Mouse (Mus musculus) subcutaneous adipose tissue, adult 2 months (tissue): ENCODE measurements around the gene Krt32. TPM values are rescaled to one million over a fixed set of nuclear protein-coding genes. Genes with fewer than 3 reads are reported as not detected.

Experiments
- polyA plus RNA-seq: library from polyadenylated mRNA; depleted of rRNA; stranded (reverse); fragments of >200 nt; gene quantifications from 2 replicates; pipeline ENCODE4 v1.2.3, GENCODE M21; 2012; ENCODE audit warnings: low replicate concordance; rRNA removed

Gene Krt32
- polyA plus RNA-seq, result not detected in 2 replicates

GRCm38 (mm10) chr11:100087861-100088260 lies at the start of gene Krt32:
Gene Krt32 (minus strand): TSS chr11:100088226.

GRCm38 (mm10) chr11:100135731-100136130 lies 47.7 kb upstream of the Krt32 start, which contains the start of gene Krt15:
Gene Krt15 (minus strand): TSS chr11:100135928.

GRCm38 (mm10) chr11:100121466-100121865 lies 33.4 kb upstream of the Krt32 start, which contains the start of gene Krt13:
Gene Krt13 (minus strand): TSS chr11:100121566.

DNA sequence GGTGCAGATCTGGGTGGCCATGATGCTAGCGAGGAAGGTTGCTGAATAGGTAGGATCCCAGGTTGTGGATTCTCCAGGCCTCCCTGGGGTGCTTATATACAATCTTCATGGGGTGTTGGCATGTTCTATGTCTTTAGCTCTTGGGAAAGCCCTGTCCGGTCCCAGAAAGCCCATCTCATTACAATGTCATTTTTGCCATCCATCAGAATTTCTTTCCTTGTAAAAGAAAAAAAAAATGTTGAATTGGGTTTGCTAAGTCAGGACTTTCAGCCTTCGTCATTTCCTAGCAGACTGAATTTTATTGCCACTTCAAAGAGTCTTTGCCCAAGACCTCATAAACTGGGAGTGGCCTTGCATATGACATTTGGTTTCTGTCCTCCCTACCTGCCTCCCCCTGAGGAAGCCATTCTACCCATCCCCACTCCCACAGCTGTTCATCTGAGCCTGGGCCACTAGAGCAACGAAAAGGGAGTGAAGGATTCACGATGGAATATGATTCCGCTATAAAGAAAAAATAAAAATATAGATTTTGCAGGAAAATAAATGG lies 17.6 kb upstream of the Krt32 start, which contains the start of gene Krt36:
Gene Krt36, minus strand, starts transcription at position 51 of the 547 bp plus-strand sequence.

DNA sequence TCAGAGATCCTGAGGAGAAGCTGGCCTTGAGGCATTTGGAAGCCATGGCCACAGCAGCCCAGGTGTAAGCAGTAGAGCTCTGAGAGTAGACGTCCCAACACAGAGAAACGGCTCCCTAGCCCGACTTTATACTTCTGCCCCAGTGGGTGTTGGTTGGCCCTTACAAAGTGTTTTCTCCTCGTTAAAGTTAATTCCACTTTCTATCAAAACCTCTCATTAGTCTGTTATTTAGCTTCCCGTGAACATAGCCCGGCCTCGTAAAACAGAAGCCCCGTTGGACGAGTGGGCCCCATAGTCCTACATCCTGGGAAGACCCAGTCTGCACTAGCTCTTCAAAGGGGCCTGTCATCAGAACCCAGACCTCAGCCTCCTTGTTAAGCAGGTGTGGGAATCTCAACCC lies 8.1 kb upstream of the Krt32 start, which contains the start of gene Krt35:
Gene Krt35, minus strand, starts transcription at position 101 of the 400 bp plus-strand sequence.

GRCm38 (mm10) chr11:100050451-100050850 lies 37.6 kb downstream of the Krt32 start, which contains the start of gene Krt31:
Gene Krt31 (minus strand): TSS chr11:100050551.

DNA sequence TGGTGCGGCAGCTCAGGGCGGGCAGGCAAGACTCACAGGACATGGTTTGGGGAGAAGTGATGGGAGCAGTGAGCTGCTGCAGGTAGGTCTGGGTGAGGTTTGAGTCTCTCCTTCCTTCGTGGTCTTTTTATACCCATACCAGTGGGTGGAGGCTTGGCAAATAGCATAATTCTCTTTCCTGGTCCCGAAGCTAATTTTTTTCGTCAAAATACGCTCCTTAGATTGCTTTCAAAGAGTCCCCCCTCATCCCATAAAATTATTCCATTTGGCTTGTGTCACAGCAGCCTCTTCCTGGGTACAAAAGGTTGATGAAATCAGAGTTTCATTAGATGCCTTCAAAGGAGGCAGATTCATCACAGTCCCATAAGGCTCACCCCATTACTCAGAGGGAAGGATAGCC lies 46.6 kb downstream of the Krt32 start, which contains the start of gene Krt34:
Gene Krt34, minus strand, starts transcription at position 101 of the 400 bp plus-strand sequence.

Other genes with a start within 250 kb of the Krt32 start
- not detected in 2 replicates for gene Krtap4-16, start 236.6 kb downstream of the Krt32 start, polyA plus RNA-seq
- gene Gm11568, start 230.3 kb downstream of the Krt32 start, polyA plus RNA-seq, result not detected in 2 replicates
- gene Gm11559, start 223.8 kb downstream of the Krt32 start, polyA plus RNA-seq, result not detected in 2 replicates
- not detected in 2 replicates for gene Krtap9-1, start 214.8 kb downstream of the Krt32 start, polyA plus RNA-seq
- gene Gm11567, start 209.0 kb downstream of the Krt32 start, polyA plus RNA-seq, result not detected in 2 replicates
- not detected in 2 replicates for gene Krtap31-1, start 180.3 kb downstream of the Krt32 start, polyA plus RNA-seq
- not detected in 2 replicates for gene Gm11565, start 173.5 kb downstream of the Krt32 start, polyA plus RNA-seq
- gene Krtap31-2, start 151.9 kb downstream of the Krt32 start, polyA plus RNA-seq, result not detected in 2 replicates
- not detected in 2 replicates for gene Krtap9-5, start 139.8 kb downstream of the Krt32 start, polyA plus RNA-seq
- not detected in 2 replicates for gene Krtap29-1, start 109.2 kb downstream of the Krt32 start, polyA plus RNA-seq
- not detected in 2 replicates for gene Krtap16-1, start 101.6 kb downstream of the Krt32 start, polyA plus RNA-seq
- 2.2 TPM in 1 of 2 replicates, not detected in the other for gene Krtap17-1, start 94.2 kb downstream of the Krt32 start, polyA plus RNA-seq
- gene Krt33a, start 72.0 kb downstream of the Krt32 start, polyA plus RNA-seq, result 0.06 TPM in 2 replicates
- not detected in 2 replicates for gene Krt33b, start 58.4 kb downstream of the Krt32 start, polyA plus RNA-seq
- gene Krt34, start 46.7 kb downstream of the Krt32 start, polyA plus RNA-seq, result not detected in 2 replicates
- not detected in 2 replicates for gene Krt31, start 37.7 kb downstream of the Krt32 start, polyA plus RNA-seq
- gene Krt35, start 8.0 kb upstream of the Krt32 start, polyA plus RNA-seq, result not detected in 2 replicates
- gene Krt36, start 17.4 kb upstream of the Krt32 start, polyA plus RNA-seq, result 2.0 and 2.9 TPM in 2 replicates
- gene Krt13, start 33.3 kb upstream of the Krt32 start, polyA plus RNA-seq, result 0.49 TPM in 1 of 2 replicates, not detected in the other
- 1.1 TPM in 1 of 2 replicates, not detected in the other for gene Krt15, start 47.7 kb upstream of the Krt32 start, polyA plus RNA-seq
- gene Krt19, start 60.4 kb upstream of the Krt32 start, polyA plus RNA-seq, result 14.2 and 271 TPM in 2 replicates
- 0.04 TPM in 1 of 2 replicates, not detected in the other for gene Krt9, start 105.0 kb upstream of the Krt32 start, polyA plus RNA-seq
- 0.11 and 0.26 TPM in 2 replicates for gene Krt14, start 119.3 kb upstream of the Krt32 start, polyA plus RNA-seq
- gene Krt16, start 160.7 kb upstream of the Krt32 start, polyA plus RNA-seq, result not detected in 2 replicates
- gene Krt17, start 172.8 kb upstream of the Krt32 start, polyA plus RNA-seq, result 4.0 TPM in 1 of 2 replicates, not detected in the other
- gene Krt42, start 181.6 kb upstream of the Krt32 start, polyA plus RNA-seq, result not detected in 2 replicates
- gene Eif1, start 231.7 kb upstream of the Krt32 start, polyA plus RNA-seq, result 118 and 139 TPM in 2 replicates
- gene Gast, start 246.2 kb upstream of the Krt32 start, polyA plus RNA-seq, result not detected in 2 replicates